Mouse (Mus musculus) mouse embryonic stem cell (cell line): ENCODE data around the gene Pcsk4.

Source experiments
- in situ Hi-C, 2 experiments: fragments of 300-500 bp; cut with MboI; formaldehyde crosslinking; loops; 1 replicate in 1 of 2; 3 replicates in 1 of 2; pipeline ENCODE4 v1.14.3; 2019 to 2020; ENCODE audit warnings: low sequenced_read_pairs in 2 of 2, low pct_unique_long_range_greater_than_20kb in 1 of 2, mixed read lengths in 1 of 2; ENCODE audit not compliant: unreplicated experiment in 1 of 2

Gene Pcsk4

GRCm38 (mm10) chr10:80311560-80311959 is 17.7 kb downstream of the Pcsk4 start:
- in situ Hi-C loops = no loop called here

GRCm38 (mm10) chr10:80304862-80305261 is 24.4 kb downstream of the Pcsk4 start:
- in situ Hi-C loops = no loop called here

GRCm38 (mm10) chr10:80304458-80304857 is 24.8 kb downstream of the Pcsk4 start:
- in situ Hi-C loops = no loop called here

GRCm38 (mm10) chr10:80302471-80302881 is 26.8 kb downstream of the Pcsk4 start:
- in situ Hi-C loops = no loop called here

GRCm38 (mm10) chr10:80302082-80302355 is 27.3 kb downstream of the Pcsk4 start:
- in situ Hi-C loops = no loop called here

- in situ Hi-C loops = no loop called here
These were observed 27.8 kb downstream of the Pcsk4 start for GRCm38 (mm10) chr10:80301256-80302081.

- in situ Hi-C loops = no loop called here
These were observed 28.6 kb downstream of the Pcsk4 start for GRCm38 (mm10) chr10:80300672-80301181.

- in situ Hi-C loops = no loop called here
These were observed 29.5 kb downstream of the Pcsk4 start for GRCm38 (mm10) chr10:80299824-80300223.

- in situ Hi-C loops = no loop called here
These were observed 30.0 kb downstream of the Pcsk4 start for GRCm38 (mm10) chr10:80299301-80299700.

GRCm38 (mm10) chr10:80298571-80299281 is 30.6 kb downstream of the Pcsk4 start:
- in situ Hi-C loops = no loop called here

GRCm38 (mm10) chr10:80297526-80298133 is 31.7 kb downstream of the Pcsk4 start:
- in situ Hi-C loops = no loop called here

GRCm38 (mm10) chr10:80296824-80297223 is 32.5 kb downstream of the Pcsk4 start:
- in situ Hi-C loops = no loop called here

- in situ Hi-C loops = no loop called here
These were observed 33.5 kb downstream of the Pcsk4 start, which contains the start of gene Apc2 for GRCm38 (mm10) chr10:80295618-80296425. Gene Apc2 (plus strand): TSS chr10:80295977.

GRCm38 (mm10) chr10:80294788-80295303 is 34.5 kb downstream of the Pcsk4 start:
- in situ Hi-C loops = no loop called here

GRCm38 (mm10) chr10:80294311-80294710 is 35.0 kb downstream of the Pcsk4 start:
- in situ Hi-C loops = no loop called here

GRCm38 (mm10) chr10:80293325-80293724 is 36.0 kb downstream of the Pcsk4 start:
- in situ Hi-C loops = no loop called here

GRCm38 (mm10) chr10:80292251-80293146 is 36.8 kb downstream of the Pcsk4 start, which contains the start of gene Rps15:
Gene Rps15 (plus strand): TSS chr10:80292453.
- in situ Hi-C loops = no loop called here
